Mouse (Mus musculus): ENCODE results near the gene Mbtd1. TPM values are rescaled to one million over a fixed set of nuclear protein-coding genes. Genes with fewer than 3 reads are reported as not detected.

Mbtd1 gene
- total and polyA plus RNA-seq, 3 experiments = 3.0 to 12.3 (median 10.8) TPM

DNA sequence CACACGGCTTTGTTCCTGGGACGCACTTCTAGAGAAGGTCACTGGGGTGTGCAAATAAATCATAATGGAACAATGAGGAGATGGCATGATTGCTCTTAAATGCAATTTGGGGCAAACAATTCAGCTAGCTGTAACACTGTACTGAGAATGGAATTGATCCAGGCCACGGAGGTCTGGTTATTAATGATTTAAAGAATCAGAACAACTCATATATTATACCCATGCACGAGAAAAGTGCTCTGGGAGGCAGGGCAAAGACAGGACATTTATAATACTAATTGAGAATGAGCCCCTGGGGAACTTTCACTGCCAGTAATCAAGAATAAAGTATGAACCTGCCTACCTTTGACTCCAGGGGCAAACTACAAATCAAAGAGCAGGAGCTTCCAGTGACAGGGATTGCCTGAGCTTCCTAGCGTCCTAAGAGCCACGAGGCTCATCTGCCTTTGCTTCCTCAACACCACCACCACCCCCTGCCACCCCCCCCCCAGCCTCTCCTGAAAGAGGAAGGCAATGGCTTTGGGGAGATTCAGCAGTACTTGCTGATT is 93.9 kb downstream of the Mbtd1 start:
- intact Hi-C loops (cut with DNase I) = no loop called here
- no peak overlapping the region for H3K27ac ChIP-seq

DNA sequence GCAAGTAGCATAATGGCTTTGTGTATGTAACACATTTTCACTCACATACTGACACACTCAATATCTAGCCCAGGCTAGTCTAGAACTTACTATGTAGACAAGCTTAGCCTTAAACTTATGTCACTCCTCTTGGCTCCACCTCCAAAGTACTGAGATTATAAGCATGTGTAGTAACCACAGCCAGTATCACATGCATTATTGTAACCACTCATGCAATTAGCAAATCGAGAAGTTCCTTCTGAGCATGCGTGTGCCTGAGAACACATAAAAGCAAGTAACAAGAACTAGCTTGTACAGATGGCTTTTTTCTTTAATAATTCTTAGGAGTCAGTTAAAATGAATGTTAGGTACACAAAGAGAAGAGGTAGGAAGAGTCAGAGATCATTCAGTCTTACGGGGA is 99.0 kb downstream of the Mbtd1 start:
- 94% methylated on average over 3 of the region's 3 CpGs for WGBS
- peaks cover 4% of the 10 kb centered on the region for H3K36me3 ChIP-seq (ENCODE audit: control insufficient read depth, insufficient read depth, low read length)
- no peak for TF ChIP-seq POLR2A (IDR thresholded peaks at IDR 0.05; ENCODE audit: insufficient read depth, low read depth, low read length)
- no peak for TF ChIP-seq EP300 (IDR thresholded peaks at IDR 0.05; ENCODE audit: insufficient read depth, low read depth, low read length)
- TF ChIP-seq CTCF (IDR thresholded peaks at IDR 0.05) = no peak
- DNase-seq = no peak
- intact Hi-C loops (cut with DNase I) = no loop called here
- no peaks in the 10 kb centered on the region for H3K27me3 ChIP-seq (ENCODE audit: control insufficient read depth, insufficient read depth, low read length)
- H3K4me3 ChIP-seq = no peak overlapping the region
- H3K4me1 ChIP-seq (ENCODE audit: control insufficient read depth, insufficient read depth, low read length) = peaks cover 16% of the 10 kb centered on the region
- H3K9ac ChIP-seq (ENCODE audit: low read depth, low read length) = no peak overlapping the region
- H3K79me2 ChIP-seq (replicated peaks; ENCODE audit: control insufficient read depth, insufficient read depth, low read length) = no peaks in the 10 kb centered on the region
- no peak overlapping the region for H3K27ac ChIP-seq

More for the DNA sequence above, 93.9 kb downstream of the Mbtd1 start:
- no peaks in the 10 kb centered on the region for H3K79me2 ChIP-seq (replicated peaks; ENCODE audit: control insufficient read depth, insufficient read depth, low read length)
- DNase-seq = no peak
- no peaks in the 10 kb centered on the region for H3K36me3 ChIP-seq (ENCODE audit: control insufficient read depth, insufficient read depth, low read length)
- no peak for TF ChIP-seq CTCF (IDR thresholded peaks at IDR 0.05)
- no peak for TF ChIP-seq EP300 (IDR thresholded peaks at IDR 0.05; ENCODE audit: insufficient read depth, low read depth, low read length)
- TF ChIP-seq POLR2A (IDR thresholded peaks at IDR 0.05; ENCODE audit: insufficient read depth, low read depth, low read length) = no peak
- H3K27me3 ChIP-seq (ENCODE audit: control insufficient read depth, insufficient read depth, low read length) = no peaks in the 10 kb centered on the region
- H3K4me1 ChIP-seq (ENCODE audit: control insufficient read depth, insufficient read depth, low read length) = no peaks in the 10 kb centered on the region
- H3K4me3 ChIP-seq = no peak overlapping the region
- WGBS = 61% methylated on average over 6 of the region's 6 CpGs
- H3K9ac ChIP-seq (ENCODE audit: low read depth, low read length) = no peak overlapping the region

DNA sequence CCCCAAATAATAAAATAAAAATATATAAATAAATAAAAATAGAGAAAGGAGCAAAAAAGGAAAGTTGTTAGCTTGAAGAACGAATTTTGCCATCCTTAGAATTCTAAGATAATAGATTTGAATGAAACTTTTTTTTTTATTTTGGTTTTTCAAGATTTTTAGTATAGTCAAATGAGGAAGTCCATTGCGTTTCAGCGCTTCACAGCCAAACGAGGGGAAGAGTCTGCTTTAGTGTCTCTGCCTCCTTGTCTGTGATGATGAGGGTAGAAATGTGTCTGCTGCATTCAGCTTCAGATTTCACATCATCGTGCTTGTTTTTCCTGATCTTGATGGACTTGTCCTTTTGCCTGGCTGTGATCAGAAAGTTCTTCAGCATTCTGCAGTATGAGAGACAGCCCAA is 99.6 kb downstream of the Mbtd1 start:
- H3K27me3 ChIP-seq (ENCODE audit: control insufficient read depth, insufficient read depth, low read length) = no peaks in the 10 kb centered on the region
- H3K4me1 ChIP-seq (ENCODE audit: control insufficient read depth, insufficient read depth, low read length) = peaks cover 16% of the 10 kb centered on the region
- peaks cover 4% of the 10 kb centered on the region for H3K36me3 ChIP-seq (ENCODE audit: control insufficient read depth, insufficient read depth, low read length)
- WGBS = 86% methylated on average over 5 of the region's 5 CpGs
- H3K79me2 ChIP-seq (replicated peaks; ENCODE audit: control insufficient read depth, insufficient read depth, low read length) = no peaks in the 10 kb centered on the region
- DNase-seq = no peak
- H3K4me3 ChIP-seq = no peak overlapping the region
- H3K27ac ChIP-seq = no peak overlapping the region
- intact Hi-C loops (cut with DNase I) = no loop called here
- TF ChIP-seq EP300 (IDR thresholded peaks at IDR 0.05; ENCODE audit: insufficient read depth, low read depth, low read length) = no peak
- TF ChIP-seq CTCF (IDR thresholded peaks at IDR 0.05) = no peak
- no peak for TF ChIP-seq POLR2A (IDR thresholded peaks at IDR 0.05; ENCODE audit: insufficient read depth, low read depth, low read length)
- H3K9ac ChIP-seq (ENCODE audit: low read depth, low read length) = no peak overlapping the region

DNA sequence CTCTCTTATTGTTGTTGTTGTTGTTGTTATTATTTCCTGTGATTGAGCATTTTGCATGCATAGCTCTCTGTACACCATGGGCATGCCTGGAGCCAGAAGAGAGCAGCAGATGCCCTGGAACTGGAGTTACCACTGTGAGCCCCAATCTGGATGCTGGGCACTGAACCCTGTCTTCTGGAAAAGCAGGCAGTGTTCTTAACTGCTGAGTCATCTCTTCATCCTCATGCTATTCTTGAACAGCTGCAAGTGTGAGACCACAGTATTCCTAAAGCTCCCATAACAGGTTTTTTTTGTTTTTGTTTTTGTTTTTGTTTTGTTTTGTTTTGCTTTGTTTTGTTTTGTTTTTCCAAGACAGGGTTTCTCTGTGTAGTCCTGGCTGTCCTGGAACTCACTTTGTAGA is 100.6 kb downstream of the Mbtd1 start:
- TF ChIP-seq EP300 (IDR thresholded peaks at IDR 0.05; ENCODE audit: insufficient read depth, low read depth, low read length) (no peak), POLR2A (IDR thresholded peaks at IDR 0.05; ENCODE audit: insufficient read depth, low read depth, low read length) (no peak), CTCF (IDR thresholded peaks at IDR 0.05) (no peak)
- intact Hi-C loops (cut with DNase I) = no loop called here
- H3K36me3 ChIP-seq (ENCODE audit: control insufficient read depth, insufficient read depth, low read length) = peaks cover 4% of the 10 kb centered on the region
- peaks cover 16% of the 10 kb centered on the region for H3K4me1 ChIP-seq (ENCODE audit: control insufficient read depth, insufficient read depth, low read length)
- H3K9ac ChIP-seq (ENCODE audit: low read depth, low read length) = no peak overlapping the region
- H3K27ac ChIP-seq = peak overlapping the region; percentile 91; the same call in 1 of the 2 replicates
- no peaks in the 10 kb centered on the region for H3K79me2 ChIP-seq (replicated peaks; ENCODE audit: control insufficient read depth, insufficient read depth, low read length)
- no peak for DNase-seq
- no peaks in the 10 kb centered on the region for H3K27me3 ChIP-seq (ENCODE audit: control insufficient read depth, insufficient read depth, low read length)
- no peak overlapping the region for H3K4me3 ChIP-seq

DNA sequence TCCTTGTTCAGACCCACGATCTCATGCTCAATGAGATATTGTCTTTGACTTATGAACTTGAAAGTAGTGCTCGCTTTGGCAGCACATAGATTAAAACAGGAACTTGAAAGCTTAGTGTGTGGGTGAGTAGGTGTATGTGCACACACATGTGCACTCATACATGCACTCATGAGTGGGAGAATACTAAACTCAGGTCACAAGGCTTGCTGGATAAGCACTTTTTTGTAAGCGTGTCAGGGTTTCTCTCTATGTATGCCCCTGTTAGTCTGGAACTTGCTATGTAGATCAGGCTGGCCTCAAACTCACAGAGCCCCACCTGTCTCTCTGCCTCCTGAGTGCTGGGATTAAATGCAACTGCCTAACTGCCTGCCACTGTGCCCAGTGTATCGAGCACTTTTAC is 101.4 kb downstream of the Mbtd1 start:
- Histone ChIP-seq H3K79me2 (replicated peaks; ENCODE audit: control insufficient read depth, insufficient read depth, low read length) (no peaks in the 10 kb centered on the region), H3K27me3 (ENCODE audit: control insufficient read depth, insufficient read depth, low read length) (no peaks in the 10 kb centered on the region), H3K27ac (peak overlapping the region; percentile 91), H3K36me3 (ENCODE audit: control insufficient read depth, insufficient read depth, low read length) (peaks cover 4% of the 10 kb centered on the region), H3K4me1 (ENCODE audit: control insufficient read depth, insufficient read depth, low read length) (peaks cover 16% of the 10 kb centered on the region), H3K9ac (ENCODE audit: low read depth, low read length) (no peak overlapping the region), H3K4me3 (no peak overlapping the region)
- 75% methylated on average over 4 of the region's 4 CpGs for WGBS
- TF ChIP-seq CTCF (IDR thresholded peaks at IDR 0.05) (no peak), EP300 (IDR thresholded peaks at IDR 0.05; ENCODE audit: insufficient read depth, low read depth, low read length) (no peak), POLR2A (IDR thresholded peaks at IDR 0.05; ENCODE audit: insufficient read depth, low read depth, low read length) (no peak)
- DNase-seq = no peak
- intact Hi-C loops (cut with DNase I) = no loop called here

DNA sequence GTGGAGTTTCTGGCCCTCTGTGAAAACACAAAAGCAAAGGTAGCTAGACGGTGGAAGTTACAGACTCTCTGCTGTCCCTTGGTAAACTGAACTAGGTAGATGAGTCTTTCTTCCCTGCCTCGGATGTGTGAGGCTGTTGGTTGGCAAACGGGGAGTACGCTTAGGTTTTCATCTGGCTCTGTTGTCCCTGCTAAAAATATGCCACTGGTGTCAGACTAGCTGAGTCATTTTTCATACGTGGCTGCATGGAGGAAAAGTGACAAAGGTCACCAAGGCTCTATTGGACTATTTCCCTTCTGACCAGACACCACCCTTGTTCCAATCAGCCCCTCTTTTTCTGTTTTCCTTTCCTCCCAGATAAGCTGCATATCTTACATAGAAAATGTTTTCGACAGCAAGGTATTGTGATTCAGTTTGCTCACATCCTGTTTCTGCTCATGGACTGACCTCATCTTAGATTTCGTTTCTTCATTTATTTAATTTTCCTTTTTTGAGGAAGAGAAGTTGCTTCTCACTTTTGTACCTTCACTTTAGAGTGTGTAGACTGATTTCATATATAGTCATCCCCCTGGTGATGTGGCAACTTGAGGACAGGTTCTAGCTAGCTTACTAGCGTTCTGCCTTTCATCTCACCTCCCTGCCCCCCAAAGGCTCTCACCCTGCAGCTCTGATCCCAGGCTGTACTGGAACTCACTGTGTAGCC is 102.1 kb downstream of the Mbtd1 start:
- H3K27ac ChIP-seq = peak overlapping the region; percentile 91
- peaks cover 4% of the 10 kb centered on the region for H3K36me3 ChIP-seq (ENCODE audit: control insufficient read depth, insufficient read depth, low read length)
- intact Hi-C loops (cut with DNase I) = no loop called here
- peak overlapping the region; percentile 12; the same call in 1 of the 2 replicates for H3K4me3 ChIP-seq
- H3K9ac ChIP-seq (ENCODE audit: low read depth, low read length) = peak overlapping the region; percentile 52; the same call in 1 of the 2 replicates
- TF ChIP-seq CTCF (IDR thresholded peaks at IDR 0.05) (no peak), EP300 (IDR thresholded peaks at IDR 0.05; ENCODE audit: insufficient read depth, low read depth, low read length) (peak; percentile 58; the same call in 1 of the 2 replicates), POLR2A (IDR thresholded peaks at IDR 0.05; ENCODE audit: insufficient read depth, low read depth, low read length) (peak; percentile 49; the same call in 1 of the 2 replicates)
- WGBS = 12% methylated on average over 8 of the region's 8 CpGs
- H3K4me1 ChIP-seq (ENCODE audit: control insufficient read depth, insufficient read depth, low read length) = peaks cover 16% of the 10 kb centered on the region
- no peaks in the 10 kb centered on the region for H3K27me3 ChIP-seq (ENCODE audit: control insufficient read depth, insufficient read depth, low read length)
- DNase-seq = peak; percentile 53 to 68
- H3K79me2 ChIP-seq (replicated peaks; ENCODE audit: control insufficient read depth, insufficient read depth, low read length) = no peaks in the 10 kb centered on the region

All from heart, adult 2 months (tissue).